Mouse (Mus musculus) brain, embryonic 18.5 days (tissue): ENCODE measurements around the gene Arid3c.

ENCODE experiments used
- DNase-seq: peaks from one replicate; pipeline ENCODE4 v3.0.0-alpha.2; 2012; ENCODE audit warnings: low read depth, low spot score

Arid3c gene

GRCm38 (mm10) chr4:41678863-41679262 is 52.1 kb downstream of the Arid3c start:
- DNase-seq = no peak

DNA sequence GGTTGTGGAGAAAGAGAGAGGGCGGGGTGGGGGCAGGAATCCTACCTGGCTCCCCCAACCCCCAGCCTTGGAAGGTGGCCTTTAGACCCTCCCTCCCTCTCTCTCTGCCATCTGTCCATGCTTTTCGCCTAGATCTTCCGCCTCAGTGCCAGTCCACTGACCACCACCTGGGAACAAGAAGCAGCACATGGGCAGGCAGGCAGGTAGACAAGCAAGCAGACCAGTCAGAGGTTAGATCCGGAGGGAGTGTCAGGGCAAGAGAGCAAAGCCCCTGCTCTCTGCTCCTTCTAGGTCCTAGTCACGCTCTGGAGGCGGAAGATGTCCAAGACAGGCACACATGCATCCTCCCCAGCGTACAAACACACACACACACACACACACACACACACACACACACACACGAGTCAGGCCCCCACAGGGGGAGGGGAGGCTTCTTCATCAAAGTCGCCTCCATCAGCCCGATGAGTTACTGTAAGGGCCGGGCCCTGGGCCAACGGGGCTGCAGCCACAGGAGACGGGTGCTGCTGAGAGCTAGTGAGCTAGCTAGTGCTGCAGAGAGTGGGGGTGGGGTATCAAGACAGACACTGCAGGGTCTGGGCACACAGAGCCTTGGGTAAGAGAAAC is 53.8 kb downstream of the Arid3c start:
- no peak for DNase-seq

GRCm38 (mm10) chr4:41676248-41677005 is 54.5 kb downstream of the Arid3c start:
- DNase-seq = no peak
